Mouse (Mus musculus): ENCODE data around the gene Slc7a6. TPM values are rescaled to one million over a fixed set of nuclear protein-coding genes. Genes with fewer than 3 reads are reported as not detected.
A peak's percentile ranks its signal among the peaks of the same experiment; 100 is the strongest.

Slc7a6 gene
- polyA plus RNA-seq, 1 experiment from 2014 or later, result 52.7 TPM

- 84% methylated on average over 6 of the region's 6 CpGs for WGBS
- no peaks in the 10 kb centered on the region for H3K27me3 ChIP-seq
- no peaks in the 10 kb centered on the region for H3K9me3 ChIP-seq (replicated peaks)
- no peaks in the 10 kb centered on the region for H3K36me3 ChIP-seq
- H3K27ac ChIP-seq, result no peak overlapping the region
- peaks cover 10% of the 10 kb centered on the region for H3K4me1 ChIP-seq
- no peak for ATAC-seq (replicated peaks; ENCODE audit: low FRiP score)
- H3K4me2 ChIP-seq, result no peak overlapping the region
- no peak overlapping the region for H3K9ac ChIP-seq
- no peak overlapping the region for H3K4me3 ChIP-seq (replicated peaks)
These were observed 20.6 kb upstream of the Slc7a6 start for GRCm38 (mm10) chr8:106147868-106148565.

- no peak overlapping the region for H3K9ac ChIP-seq
- H3K4me1 ChIP-seq, result peaks cover 10% of the 10 kb centered on the region
- no peaks in the 10 kb centered on the region for H3K36me3 ChIP-seq
- ATAC-seq (replicated peaks; ENCODE audit: low FRiP score), result no peak
- 86% methylated on average over 6 of the region's 6 CpGs for WGBS
- H3K4me2 ChIP-seq, result no peak overlapping the region
- no peak overlapping the region for H3K27ac ChIP-seq
- no peaks in the 10 kb centered on the region for H3K9me3 ChIP-seq (replicated peaks)
- H3K27me3 ChIP-seq, result no peaks in the 10 kb centered on the region
- no peak overlapping the region for H3K4me3 ChIP-seq (replicated peaks)
These were observed 19.6 kb upstream of the Slc7a6 start for GRCm38 (mm10) chr8:106149025-106149424.

GRCm38 (mm10) chr8:106149801-106150652, 18.6 kb upstream of the Slc7a6 start, which contains the start of gene Pla2g15:
TSS of gene Pla2g15 (plus strand) at chr8:106150399.
- Histone ChIP-seq H3K9ac (peak within 1 kb of the TSS; percentile 69), H3K27ac (peak within 1 kb of the TSS; percentile 78), H3K4me2 (peak within 1 kb of the TSS; percentile 81), H3K4me3 (replicated peaks) (peak within 1 kb of the TSS; percentile 74), H3K9me3 (replicated peaks) (no peaks in the 10 kb centered on the region), H3K4me1 (peaks cover 10% of the 10 kb centered on the region), H3K27me3 (no peaks in the 10 kb centered on the region), H3K36me3 (0 out of 2 replicates have a peak, but pooled peaks cover 6% of the 10 kb centered on the region)
- ATAC-seq (replicated peaks; ENCODE audit: low FRiP score), result peak; percentile 97
- under 1% methylated on average over 38 of the region's 38 CpGs for WGBS

GRCm38 (mm10) chr8:106150653-106151000, 18.0 kb upstream of the Slc7a6 start:
- no peak overlapping the region for H3K27ac ChIP-seq
- peaks cover 10% of the 10 kb centered on the region for H3K4me1 ChIP-seq
- 15% methylated on average over 8 of the region's 8 CpGs for WGBS
- peak overlapping the region; percentile 81 for H3K4me2 ChIP-seq
- H3K27me3 ChIP-seq, result no peaks in the 10 kb centered on the region
- no peaks in the 10 kb centered on the region for H3K9me3 ChIP-seq (replicated peaks)
- 0 out of 2 replicates have a peak, but pooled peaks have one; percentile 2 for ATAC-seq (replicated peaks; ENCODE audit: low FRiP score)
- H3K4me3 ChIP-seq (replicated peaks), result peak overlapping the region; percentile 74
- peak overlapping the region; percentile 69 for H3K9ac ChIP-seq
- peaks cover 11% of the 10 kb centered on the region; the same call in 1 of the 2 replicates for H3K36me3 ChIP-seq

- ATAC-seq (replicated peaks; ENCODE audit: low FRiP score), result no peak
- Histone ChIP-seq H3K9ac (peak overlapping the region; percentile 69), H3K27me3 (no peaks in the 10 kb centered on the region), H3K4me1 (peaks cover 10% of the 10 kb centered on the region), H3K4me3 (replicated peaks) (peak overlapping the region; percentile 74), H3K27ac (no peak overlapping the region), H3K9me3 (replicated peaks) (no peaks in the 10 kb centered on the region), H3K4me2 (peak overlapping the region; percentile 81), H3K36me3 (peaks cover 13% of the 10 kb centered on the region; the same call in 1 of the 2 replicates)
- WGBS, result 75% methylated on average over 9 of the region's 9 CpGs
These were observed 17.6 kb upstream of the Slc7a6 start for GRCm38 (mm10) chr8:106151041-106151440.

- Histone ChIP-seq H3K4me1 (peaks cover 10% of the 10 kb centered on the region), H3K9ac (no peak overlapping the region)
These were observed 15.8 kb upstream of the Slc7a6 start for GRCm38 (mm10) chr8:106152876-106153275.

GRCm38 (mm10) chr8:106157419-106157818, 11.2 kb upstream of the Slc7a6 start:
- H3K9ac ChIP-seq, result no peak overlapping the region
- no peak overlapping the region for H3K27ac ChIP-seq
- peaks cover 57% of the 10 kb centered on the region for H3K36me3 ChIP-seq
- H3K27me3 ChIP-seq, result no peaks in the 10 kb centered on the region
- WGBS, result 93% methylated on average over 1 of the region's 1 CpGs
- no peaks in the 10 kb centered on the region for H3K9me3 ChIP-seq (replicated peaks)
- no peaks in the 10 kb centered on the region for H3K4me1 ChIP-seq
- H3K4me2 ChIP-seq, result no peak overlapping the region
- no peak for ATAC-seq (replicated peaks; ENCODE audit: low FRiP score)
- H3K4me3 ChIP-seq (replicated peaks), result no peak overlapping the region

More at GRCm38 (mm10) chr8:106152876-106153275, 15.8 kb upstream of the Slc7a6 start:
- 0 out of 2 replicates have a peak overlapping the region, but pooled peaks have one; percentile 3 for H3K27ac ChIP-seq
- no peak overlapping the region for H3K4me2 ChIP-seq
- H3K9me3 ChIP-seq (replicated peaks), result no peaks in the 10 kb centered on the region
- WGBS, result 70% methylated on average over 4 of the region's 4 CpGs
- peaks cover 21% of the 10 kb centered on the region for H3K36me3 ChIP-seq
- no peak for ATAC-seq (replicated peaks; ENCODE audit: low FRiP score)
- no peak overlapping the region for H3K4me3 ChIP-seq (replicated peaks)
- no peaks in the 10 kb centered on the region for H3K27me3 ChIP-seq

- no peaks in the 10 kb centered on the region for H3K4me1 ChIP-seq
These were observed 10.3 kb upstream of the Slc7a6 start for GRCm38 (mm10) chr8:106158381-106158780.

GRCm38 (mm10) chr8:106159876-106160275, 8.8 kb upstream of the Slc7a6 start:
- Histone ChIP-seq H3K4me3 (replicated peaks) (no peak overlapping the region), H3K27me3 (no peaks in the 10 kb centered on the region), H3K36me3 (peaks cover 74% of the 10 kb centered on the region), H3K9me3 (replicated peaks) (no peaks in the 10 kb centered on the region), H3K9ac (no peak overlapping the region), H3K4me1 (no peaks in the 10 kb centered on the region), H3K27ac (no peak overlapping the region), H3K4me2 (no peak overlapping the region)
- no peak for ATAC-seq (replicated peaks; ENCODE audit: low FRiP score)
- WGBS, result 87% methylated on average over 6 of the region's 6 CpGs

More at GRCm38 (mm10) chr8:106158381-106158780, 10.3 kb upstream of the Slc7a6 start:
- Histone ChIP-seq H3K27me3 (no peaks in the 10 kb centered on the region), H3K36me3 (peaks cover 67% of the 10 kb centered on the region), H3K27ac (no peak overlapping the region), H3K4me2 (no peak overlapping the region), H3K9me3 (replicated peaks) (no peaks in the 10 kb centered on the region), H3K4me3 (replicated peaks) (no peak overlapping the region), H3K9ac (no peak overlapping the region)
- WGBS, result 91% methylated on average over 10 of the region's 10 CpGs
- ATAC-seq (replicated peaks; ENCODE audit: low FRiP score), result no peak

- no peak overlapping the region for H3K9ac ChIP-seq
- 87% methylated on average over 9 of the region's 9 CpGs for WGBS
- no peaks in the 10 kb centered on the region for H3K27me3 ChIP-seq
- H3K36me3 ChIP-seq, result peaks cover 54% of the 10 kb centered on the region
- no peak overlapping the region for H3K4me2 ChIP-seq
- H3K27ac ChIP-seq, result no peak overlapping the region
- H3K4me3 ChIP-seq (replicated peaks), result no peak overlapping the region
- no peak for ATAC-seq (replicated peaks; ENCODE audit: low FRiP score)
- peaks cover 6% of the 10 kb centered on the region; the same call in 1 of the 2 replicates for H3K4me1 ChIP-seq
- no peaks in the 10 kb centered on the region for H3K9me3 ChIP-seq (replicated peaks)
These were observed 5.4 kb upstream of the Slc7a6 start for GRCm38 (mm10) chr8:106163251-106163650.

- no peaks in the 10 kb centered on the region for H3K9me3 ChIP-seq (replicated peaks)
- no peak overlapping the region for H3K27ac ChIP-seq
- no peak overlapping the region for H3K4me2 ChIP-seq
- 47% methylated on average over 4 of the region's 4 CpGs for WGBS
- no peak for ATAC-seq (replicated peaks; ENCODE audit: low FRiP score)
- peaks cover 16% of the 10 kb centered on the region for H3K4me1 ChIP-seq
- H3K9ac ChIP-seq, result no peak overlapping the region
- H3K36me3 ChIP-seq, result peaks cover 41% of the 10 kb centered on the region
- H3K27me3 ChIP-seq, result no peaks in the 10 kb centered on the region
- H3K4me3 ChIP-seq (replicated peaks), result no peak overlapping the region
These were observed 3.2 kb upstream of the Slc7a6 start for GRCm38 (mm10) chr8:106165460-106165859.

All from kidney, embryonic 15.5 days (tissue).